Mouse (Mus musculus): Measurements from ENCODE around the gene Stt3a. TPM values are rescaled to one million over a fixed set of nuclear protein-coding genes. Genes with fewer than 3 reads are reported as not detected.

Stt3a gene
- polyA plus RNA-seq, 1 experiment: 47.4 TPM

GRCm38 (mm10) chr9:36694276-36694675, 73.2 kb downstream of the Stt3a start:
- WGBS: 94% methylated on average over 10 of the region's 10 CpGs

GRCm38 (mm10) chr9:36692920-36693319, 74.6 kb downstream of the Stt3a start, which contains the start of gene Acrv1:
Gene Acrv1, plus strand, starts transcription at chr9:36693220.
- H3K27me3 ChIP-seq (ENCODE audit: control insufficient read depth, insufficient read depth, low read length): no peaks in the 10 kb centered on the region
- WGBS: 57% methylated on average over 1 of the region's 1 CpGs
- no peak within 1 kb of the TSS for H3K4me3 ChIP-seq (replicated peaks; ENCODE audit: insufficient read depth, low read depth, low read length)
- no peaks in the 10 kb centered on the region for H3K4me1 ChIP-seq (ENCODE audit: control insufficient read depth, insufficient read depth, low read length)
- DNase-seq: no peak
- no peak within 1 kb of the TSS for H3K27ac ChIP-seq (ENCODE audit: insufficient read depth, low read length)
- no peak for TF ChIP-seq CTCF (IDR thresholded peaks at IDR 0.05; ENCODE audit: borderline replicate concordance, insufficient read depth, low read depth, low read length)
- TF ChIP-seq POLR2A (IDR thresholded peaks at IDR 0.05; ENCODE audit: borderline replicate concordance, insufficient read depth, low read length): no peak

More at GRCm38 (mm10) chr9:36694276-36694675, 73.2 kb downstream of the Stt3a start:
- no peaks in the 10 kb centered on the region for H3K4me1 ChIP-seq (ENCODE audit: control insufficient read depth, insufficient read depth, low read length)
- H3K4me3 ChIP-seq (replicated peaks; ENCODE audit: insufficient read depth, low read depth, low read length): no peak overlapping the region
- TF ChIP-seq CTCF (IDR thresholded peaks at IDR 0.05; ENCODE audit: borderline replicate concordance, insufficient read depth, low read depth, low read length) (no peak), POLR2A (IDR thresholded peaks at IDR 0.05; ENCODE audit: borderline replicate concordance, insufficient read depth, low read length) (no peak)
- H3K27ac ChIP-seq (ENCODE audit: insufficient read depth, low read length): no peak overlapping the region
- H3K27me3 ChIP-seq (ENCODE audit: control insufficient read depth, insufficient read depth, low read length): no peaks in the 10 kb centered on the region
- DNase-seq: no peak

- no peak overlapping the region for H3K4me3 ChIP-seq (replicated peaks; ENCODE audit: insufficient read depth, low read depth, low read length)
- DNase-seq: no peak
- H3K4me1 ChIP-seq (ENCODE audit: control insufficient read depth, insufficient read depth, low read length): no peaks in the 10 kb centered on the region
- H3K27ac ChIP-seq (ENCODE audit: insufficient read depth, low read length): no peak overlapping the region
- H3K27me3 ChIP-seq (ENCODE audit: control insufficient read depth, insufficient read depth, low read length): no peaks in the 10 kb centered on the region
- TF ChIP-seq POLR2A (IDR thresholded peaks at IDR 0.05; ENCODE audit: borderline replicate concordance, insufficient read depth, low read length) (no peak), CTCF (IDR thresholded peaks at IDR 0.05; ENCODE audit: borderline replicate concordance, insufficient read depth, low read depth, low read length) (no peak)
Measured at GRCm38 (mm10) chr9:36687329-36687728, 80.2 kb downstream of the Stt3a start.

GRCm38 (mm10) chr9:36681424-36681823, 86.1 kb downstream of the Stt3a start:
- H3K4me1 ChIP-seq (ENCODE audit: control insufficient read depth, insufficient read depth, low read length): no peaks in the 10 kb centered on the region
- no peak overlapping the region for H3K27ac ChIP-seq (ENCODE audit: insufficient read depth, low read length)
- DNase-seq: no peak
- 20% methylated on average over 2 of the region's 2 CpGs for WGBS
- no peak for TF ChIP-seq CTCF (IDR thresholded peaks at IDR 0.05; ENCODE audit: borderline replicate concordance, insufficient read depth, low read depth, low read length)
- no peak for TF ChIP-seq POLR2A (IDR thresholded peaks at IDR 0.05; ENCODE audit: borderline replicate concordance, insufficient read depth, low read length)
- H3K4me3 ChIP-seq (replicated peaks; ENCODE audit: insufficient read depth, low read depth, low read length): no peak overlapping the region
- no peaks in the 10 kb centered on the region for H3K27me3 ChIP-seq (ENCODE audit: control insufficient read depth, insufficient read depth, low read length)

Other genes starting within 250 kb of the Stt3a start
- gene Gm5615, start 225.7 kb downstream of the Stt3a start, polyA plus RNA-seq (2012; rRNA removed): not detected in 2 replicates
- gene Gm17689, start 185.0 kb downstream of the Stt3a start, polyA plus RNA-seq (2012; rRNA removed): not detected in 2 replicates
- not detected in 2 replicates for gene A630095E13Rik, start 124.3 kb downstream of the Stt3a start, polyA plus RNA-seq (2012; rRNA removed)
- not detected in 2 replicates for gene Acrv1, start 74.5 kb downstream of the Stt3a start, polyA plus RNA-seq (2012; rRNA removed)
- gene Chek1, start 40.6 kb downstream of the Stt3a start, polyA plus RNA-seq (2012; rRNA removed): 1.2 and 1.3 TPM in 2 replicates
- 112 and 113 TPM in 2 replicates for gene Ei24, start 29.7 kb upstream of the Stt3a start, polyA plus RNA-seq (2012; rRNA removed)
- gene Fez1, start 54.2 kb upstream of the Stt3a start, polyA plus RNA-seq (2012; rRNA removed): 451 and 465 TPM in 2 replicates